Mouse (Mus musculus) left cerebral cortex, adult 2 months (tissue): ENCODE measurements at regions not wholly inside any gene's neighbourhood (a gene's known extent, or its start where the extent isn't known, plus 50 kb on each side); places are given as distances from the start of the nearest gene placed in this dataset.
A peak's percentile ranks its signal among the peaks of the same experiment; 100 is the strongest.

Experiments used
- DNase-seq, 2 experiments: peaks; one replicate each; pipeline ENCODE4 v3.0.0; 2021 to 2022; ENCODE audit warnings: low spot score in 2 of 2, mixed read lengths in 1 of 2; ENCODE audit errors: extremely low spot score in 1 of 2
- H3K27ac ChIP-seq: fragments of 200-600 bp; 2 replicates; pipeline ENCODE4 v1.8.1; 2022
- H3K4me3 ChIP-seq: fragments of 200-600 bp; 2 replicates; pipeline ENCODE4 v1.8.1; 2022
- CTCF ChIP-seq: fragments of 200-600 bp; IDR thresholded peaks from 2 replicates; pipeline ENCODE4 v1.8.1; 2022; ENCODE audit warnings: antibody characterized with exemption, mild to moderate bottlenecking, moderate library complexity
- intact Hi-C: fragments of 180-260 bp; cut with DNase I; formaldehyde crosslinking; loops from one replicate; pipeline ENCODE4 v1.15.1; 2025

DNA sequence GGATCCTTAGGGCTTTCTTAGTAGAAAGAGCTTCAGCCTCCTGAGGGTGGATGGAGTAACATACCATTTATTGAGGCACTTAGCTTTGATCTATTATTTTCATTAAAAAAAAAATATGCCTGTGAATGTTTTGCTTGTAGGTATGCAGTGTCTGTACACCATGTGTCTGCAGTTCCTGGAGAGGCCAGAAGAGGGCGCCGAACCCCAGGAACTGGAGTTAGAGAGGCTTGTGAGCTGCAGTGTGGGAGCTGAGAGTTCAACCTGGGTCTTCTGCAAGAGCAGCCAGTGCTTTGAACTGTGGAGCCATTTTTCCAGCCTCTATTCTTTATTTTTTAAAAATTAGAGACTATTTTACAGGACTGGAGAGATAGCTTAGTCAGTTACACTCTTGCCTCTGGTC lies 83.2 kb downstream of the Syf2 start:
- Histone ChIP-seq H3K4me3 (no peak overlapping the region), H3K27ac (no peak overlapping the region)
- peak; percentile 16; the same call in 1 of the 2 replicates for TF ChIP-seq CTCF
- intact Hi-C loops = no loop called here
- no peak for DNase-seq

DNA sequence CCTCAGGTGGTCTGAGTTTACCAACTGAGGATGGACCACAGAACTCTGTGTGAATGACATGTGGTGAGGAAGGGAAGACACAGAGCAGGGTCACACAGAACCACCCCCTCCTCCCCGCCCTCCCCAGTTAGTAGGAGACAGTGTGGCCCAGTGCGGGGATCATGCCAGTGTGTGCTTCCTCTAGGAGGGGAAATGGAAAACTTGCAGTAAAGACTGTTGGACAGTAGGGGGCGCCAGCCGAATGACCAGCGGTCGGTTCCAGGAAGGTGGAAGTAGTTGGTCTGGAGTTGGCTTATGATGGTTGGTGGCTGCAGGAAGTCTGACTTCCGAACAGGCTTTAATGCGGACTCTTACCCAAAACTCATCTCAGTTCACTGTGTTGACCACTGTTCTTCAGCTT lies 87.3 kb downstream of the Syf2 start:
- TF ChIP-seq CTCF = peak; percentile 68
- intact Hi-C loops = loop anchor here (1.0 to 5.0 kb wide), 2 partner anchors 49 to 188 kb away; no protein-coding TSS in a partner anchor
- Histone ChIP-seq H3K27ac (no peak overlapping the region), H3K4me3 (no peak overlapping the region)
- peak in 1 of 2 experiments; percentile 50 for DNase-seq

DNA sequence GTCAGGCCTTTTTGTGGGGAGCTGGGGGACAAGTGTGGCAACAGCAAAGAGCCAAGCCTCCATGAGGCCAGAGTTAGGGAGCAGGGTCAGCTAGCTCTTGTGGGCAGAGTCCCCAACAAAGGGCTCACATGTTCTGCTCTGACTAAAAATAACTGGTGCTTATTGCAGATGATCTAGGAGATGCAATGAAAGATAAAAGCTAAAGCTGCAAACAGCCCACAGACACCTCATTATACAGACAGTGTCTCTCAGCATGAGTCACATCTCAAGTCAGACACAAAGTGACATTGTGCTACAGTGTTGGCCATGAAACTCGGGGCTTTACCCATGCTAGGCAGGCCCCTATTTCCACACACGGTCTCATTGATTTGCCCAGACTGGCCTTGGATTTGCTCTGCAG lies 88.4 kb downstream of the Syf2 start:
- Histone ChIP-seq H3K4me3 (no peak overlapping the region), H3K27ac (0 out of 2 replicates have a peak overlapping the region, but pooled peaks have one; percentile 5)
- TF ChIP-seq CTCF = no peak
- intact Hi-C loops = loop anchor here (5.0 kb wide), 1 partner anchor 48 kb away; no protein-coding TSS in a partner anchor
- no peak for DNase-seq

DNA sequence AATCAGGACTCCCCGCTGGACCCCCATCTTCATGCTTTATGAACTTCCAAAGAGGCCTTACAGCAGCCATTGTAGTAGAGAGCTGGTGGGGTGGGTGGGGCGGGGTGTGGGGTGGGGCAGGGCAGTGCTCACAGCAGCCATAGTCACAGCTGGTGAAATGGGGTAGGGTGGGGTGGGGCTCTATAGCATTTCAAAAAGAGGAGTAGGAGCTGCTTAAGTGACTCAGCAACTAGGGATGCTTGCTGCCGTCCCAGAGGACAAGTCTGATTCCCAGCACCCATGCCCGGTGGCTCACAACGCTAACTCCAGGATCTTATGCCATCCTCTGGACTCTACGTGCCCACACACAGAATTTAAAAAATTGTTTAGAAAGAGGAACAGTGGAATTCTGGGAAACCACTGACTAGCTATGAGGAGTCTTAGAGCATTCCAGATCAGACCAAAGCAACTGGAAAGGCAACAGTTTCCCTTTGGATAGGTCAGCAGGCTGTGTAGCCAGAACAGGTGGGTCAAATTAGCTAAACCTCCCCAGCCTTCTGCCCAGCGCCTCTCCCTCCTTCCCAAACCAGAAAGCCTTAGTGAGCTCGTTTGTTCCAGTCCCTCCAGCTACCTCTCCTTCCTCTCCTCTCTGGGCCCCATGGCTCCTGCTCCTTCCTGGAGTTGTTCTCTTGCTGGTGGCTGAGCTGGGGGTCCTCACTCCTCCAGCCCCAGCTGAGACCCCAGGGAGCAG lies 89.7 kb downstream of the Syf2 start:
- no peak overlapping the region for H3K27ac ChIP-seq
- intact Hi-C loops = no loop called here
- no peak for TF ChIP-seq CTCF

DNA sequence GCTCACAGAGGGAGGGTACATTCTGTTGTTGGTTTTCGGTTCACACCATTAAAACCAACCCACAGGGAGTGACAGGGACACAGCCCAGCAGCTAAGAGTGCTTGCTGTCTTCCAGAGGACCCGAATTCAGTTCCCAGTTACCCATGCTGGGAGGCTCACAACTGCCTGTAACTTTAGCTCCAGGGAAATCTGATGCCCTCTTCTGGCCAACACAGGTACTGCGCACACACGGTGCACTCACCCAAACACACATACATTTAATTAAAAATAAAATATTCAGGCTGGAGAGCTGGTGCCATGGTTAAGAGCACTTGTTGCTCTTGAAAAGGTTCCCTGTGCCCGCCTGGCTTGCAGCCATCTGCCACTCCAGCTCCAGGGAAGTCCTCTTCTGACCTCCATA lies 92.5 kb downstream of the Syf2 start:
- H3K27ac ChIP-seq = no peak overlapping the region
- H3K4me3 ChIP-seq = no peak overlapping the region
- intact Hi-C loops = no loop called here
- DNase-seq = no peak
- peak; percentile 14 for TF ChIP-seq CTCF

More for the DNA sequence above, 89.7 kb downstream of the Syf2 start:
- DNase-seq = no peak
- H3K4me3 ChIP-seq = no peak overlapping the region

DNA sequence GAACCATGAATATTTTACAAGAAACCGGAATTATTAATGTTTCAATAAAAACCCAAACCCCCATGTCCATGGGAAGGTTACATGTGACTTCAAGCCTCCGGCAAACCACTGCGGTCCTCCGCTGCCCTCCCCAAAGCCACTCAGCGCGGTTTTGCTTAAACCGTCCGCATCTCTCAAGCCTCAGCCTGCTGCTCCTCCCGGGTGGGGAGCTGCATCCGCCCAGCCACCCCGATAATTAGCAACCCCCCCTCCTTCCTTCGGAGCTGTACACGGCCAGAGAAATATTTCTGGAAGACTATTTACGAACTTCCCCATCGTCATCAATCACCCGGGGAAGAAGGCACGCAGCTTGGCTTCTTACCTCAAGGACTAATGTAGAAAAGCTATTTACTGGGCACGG lies 94.7 kb upstream of the Runx3 start:
- no peak for DNase-seq
- intact Hi-C loops = no loop called here
- no peak overlapping the region for H3K4me3 ChIP-seq
- no peak for TF ChIP-seq CTCF
- H3K27ac ChIP-seq = no peak overlapping the region

DNA sequence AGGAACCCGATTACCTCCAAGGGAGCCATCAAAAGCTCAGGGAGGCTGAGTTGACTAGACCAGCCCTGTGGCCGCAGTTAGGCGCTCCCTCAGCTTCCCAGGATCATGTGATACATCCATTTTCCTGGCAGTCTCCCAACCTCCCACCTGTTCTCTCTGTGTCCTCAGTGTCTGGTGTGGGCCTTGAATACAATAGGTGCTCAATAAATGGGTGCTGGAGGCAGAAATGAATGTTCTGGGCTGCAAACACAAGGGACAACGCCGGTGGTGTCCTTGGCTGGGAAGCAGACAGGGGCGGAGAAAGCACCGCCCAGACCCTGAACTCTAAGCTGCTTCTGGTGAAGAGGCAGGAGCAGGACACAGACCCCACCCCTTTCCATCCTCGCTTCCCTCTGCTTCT lies 93.3 kb upstream of the Runx3 start:
- Histone ChIP-seq H3K27ac (no peak overlapping the region), H3K4me3 (no peak overlapping the region)
- intact Hi-C loops = no loop called here
- DNase-seq = no peak
- TF ChIP-seq CTCF = no peak

DNA sequence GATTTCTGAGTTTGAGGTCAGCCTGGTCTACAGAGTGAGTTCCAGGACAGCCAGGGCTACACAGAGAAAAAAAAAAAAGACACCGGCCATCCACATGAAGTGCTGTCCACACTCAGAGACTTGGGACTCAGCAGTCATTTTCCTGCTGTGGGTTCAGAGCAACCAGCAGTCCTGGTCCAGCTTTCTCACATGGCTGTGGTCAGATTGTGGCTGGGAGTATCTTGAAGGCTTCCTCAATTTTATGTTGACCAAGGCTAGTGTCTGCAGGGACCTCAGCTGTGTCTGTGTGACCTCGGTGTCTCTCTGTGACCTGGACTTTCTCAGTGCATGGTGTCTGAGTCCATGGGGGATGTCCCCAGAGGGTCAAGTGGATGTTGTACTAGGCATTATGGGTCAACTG lies 90.7 kb upstream of the Runx3 start:
- no peak for DNase-seq
- TF ChIP-seq CTCF = no peak
- intact Hi-C loops = no loop called here

DNA sequence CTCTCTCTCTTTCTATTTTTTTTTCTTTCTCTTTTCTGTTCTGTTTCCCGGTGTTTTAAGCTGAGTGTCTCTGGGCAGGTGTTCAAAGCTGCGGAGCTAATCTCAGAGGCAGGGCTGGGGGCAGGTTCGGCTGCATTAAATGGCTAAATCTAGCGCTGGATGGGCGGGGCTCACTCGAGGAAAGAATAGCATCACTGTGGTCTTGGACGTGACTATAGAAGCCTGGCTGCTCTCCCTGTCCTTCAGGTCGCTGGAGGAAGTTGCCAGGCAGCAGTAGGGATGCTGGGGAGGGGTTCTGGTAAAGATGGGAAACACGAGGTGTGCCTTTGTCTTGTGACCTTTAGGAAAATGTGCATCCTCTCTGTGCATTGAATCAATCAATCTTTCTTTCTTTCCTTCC lies 88.0 kb upstream of the Runx3 start:
- no peak overlapping the region for H3K27ac ChIP-seq
- no peak for TF ChIP-seq CTCF
- no peak overlapping the region for H3K4me3 ChIP-seq
- intact Hi-C loops = no loop called here
- peak; percentile 17 to 44 for DNase-seq

More for the DNA sequence above, 90.7 kb upstream of the Runx3 start:
- Histone ChIP-seq H3K27ac (no peak overlapping the region), H3K4me3 (no peak overlapping the region)

DNA sequence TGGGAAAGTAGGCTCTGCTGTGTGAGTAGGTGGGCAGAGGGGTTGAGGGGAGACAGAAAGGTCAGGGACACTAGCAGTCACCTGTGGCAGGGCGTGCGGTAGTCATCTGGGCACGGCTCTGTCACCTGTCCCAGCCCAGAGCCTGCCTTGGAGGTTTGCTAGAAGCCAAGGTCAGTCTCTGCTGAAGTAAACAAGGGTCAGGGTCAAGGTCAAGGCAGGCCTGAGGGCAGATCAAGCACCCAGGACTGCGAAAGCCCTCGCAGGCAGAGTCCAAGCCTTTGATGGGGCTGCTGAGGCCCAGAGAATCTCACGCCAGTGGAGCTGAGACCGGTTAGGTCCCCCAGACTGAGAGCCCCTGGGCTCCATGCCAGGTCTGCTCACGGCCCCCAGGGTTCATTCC lies 87.2 kb upstream of the Runx3 start:
- no peak for DNase-seq
- intact Hi-C loops = no loop called here
- TF ChIP-seq CTCF = no peak
- no peak overlapping the region for H3K4me3 ChIP-seq
- peak overlapping the region; percentile 24; the same call in 1 of the 2 replicates for H3K27ac ChIP-seq

DNA sequence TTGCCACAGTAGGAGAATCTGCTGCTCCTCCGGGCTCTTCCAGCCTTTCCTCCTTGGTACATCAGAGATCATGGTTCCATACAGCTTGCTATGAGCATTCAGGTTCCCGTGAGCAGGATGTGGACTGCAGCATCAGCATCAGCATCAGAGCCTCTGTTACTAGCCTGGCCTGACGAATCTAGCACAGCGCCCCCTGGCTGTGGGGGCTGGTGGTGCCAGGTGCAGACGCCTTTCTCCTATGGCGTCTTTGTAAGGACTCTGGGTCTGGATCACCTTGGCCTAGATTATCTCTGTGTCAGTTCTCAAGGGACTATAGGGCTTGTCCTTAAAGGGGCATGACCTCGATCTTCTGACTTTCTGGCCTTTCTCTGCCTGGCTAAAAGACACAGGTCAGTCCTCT lies 86.0 kb upstream of the Runx3 start:
- H3K27ac ChIP-seq = no peak overlapping the region
- no peak overlapping the region for H3K4me3 ChIP-seq
- peak in 1 of 2 experiments; percentile 43 for DNase-seq
- intact Hi-C loops = no loop called here
- TF ChIP-seq CTCF = peak; percentile 71

DNA sequence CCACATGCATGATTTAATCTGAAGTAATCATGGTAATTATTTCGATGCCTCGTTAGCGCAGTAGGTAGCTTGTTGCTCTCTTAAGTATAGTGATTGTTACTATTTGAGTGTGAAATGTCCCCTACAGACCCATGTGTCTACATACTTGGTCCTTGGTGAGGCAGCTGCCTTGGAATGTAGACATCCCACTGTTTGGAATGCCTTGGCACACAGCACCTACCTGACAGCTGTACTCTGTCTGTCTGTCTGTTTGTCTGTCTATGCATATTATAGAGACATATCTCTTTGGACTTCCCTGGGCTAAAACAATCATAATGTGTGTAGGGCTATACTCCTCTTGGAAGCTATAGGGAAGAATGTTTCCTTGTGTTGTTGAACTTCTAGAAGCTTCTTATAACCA lies 83.7 kb upstream of the Runx3 start:
- intact Hi-C loops = loop anchor here (1.0 kb wide), 1 partner anchor 43 kb away; no protein-coding TSS in a partner anchor
- Histone ChIP-seq H3K4me3 (no peak overlapping the region), H3K27ac (no peak overlapping the region)
- DNase-seq = no peak
- TF ChIP-seq CTCF = no peak

DNA sequence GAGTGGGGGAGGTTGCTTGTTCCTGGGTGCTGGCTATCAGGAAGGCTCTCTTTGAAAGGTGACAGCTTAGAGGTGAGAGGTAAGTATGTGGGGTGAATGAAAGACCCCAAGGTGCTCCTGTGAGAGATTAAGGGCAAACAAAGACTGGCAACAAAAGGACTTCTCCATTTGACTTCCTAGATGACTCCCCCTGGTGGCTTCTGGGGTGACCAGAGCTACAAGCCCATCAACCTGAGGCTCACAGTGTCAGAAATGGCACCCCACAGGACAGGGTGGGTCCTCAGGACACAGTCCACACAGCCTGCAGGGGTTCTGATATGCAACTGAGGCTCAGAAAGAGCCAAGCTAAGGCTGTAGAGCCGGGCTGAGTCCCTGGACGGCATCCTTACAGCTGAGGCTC lies 81.2 kb upstream of the Runx3 start:
- intact Hi-C loops = no loop called here
- DNase-seq = no peak
- no peak; the same call in 1 of the 2 replicates for TF ChIP-seq CTCF
- Histone ChIP-seq H3K4me3 (no peak overlapping the region), H3K27ac (no peak overlapping the region)
